Mouse (Mus musculus) T-helper 1 cell (primary cell): ENCODE results near the gene Atp2b1.
"Not testable (repeated sequence)": the region's sequence is repeated elsewhere in the genome, so short reads cannot be mapped to it uniquely, and the experiment has no call there.

ENCODE experiments used
- in situ Hi-C: fragments of 300-600 bp; cut with MboI, MseI; formaldehyde crosslinking; loops from one replicate; pipeline ENCODE4 v1.15.1; 2025; ENCODE audit warnings: high pct_unique_total_duplicates

Gene Atp2b1

DNA sequence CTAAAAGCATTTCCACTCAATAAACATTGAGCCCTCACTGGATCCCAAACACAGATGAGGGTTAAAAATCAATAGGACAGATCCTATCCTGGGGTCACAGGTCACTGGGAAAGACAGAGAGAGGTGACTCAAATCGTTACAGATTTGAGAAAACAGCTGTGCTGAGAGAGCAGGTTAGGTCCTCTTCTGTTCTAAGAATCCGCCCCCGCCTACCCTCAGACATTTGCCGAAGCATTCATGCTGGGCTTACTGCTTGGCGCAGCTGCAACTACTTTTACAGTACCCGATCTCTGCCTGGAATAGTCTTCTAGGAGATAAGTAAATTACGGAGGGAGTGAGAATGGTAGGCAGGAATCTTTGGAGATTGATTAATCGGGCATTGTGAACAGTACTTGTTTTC is 47.9 kb downstream of the Atp2b1 start:
- in situ Hi-C loops = loop anchor here (10.0 kb wide), 1 partner anchor 493 kb away; no protein-coding TSS in a partner anchor

DNA sequence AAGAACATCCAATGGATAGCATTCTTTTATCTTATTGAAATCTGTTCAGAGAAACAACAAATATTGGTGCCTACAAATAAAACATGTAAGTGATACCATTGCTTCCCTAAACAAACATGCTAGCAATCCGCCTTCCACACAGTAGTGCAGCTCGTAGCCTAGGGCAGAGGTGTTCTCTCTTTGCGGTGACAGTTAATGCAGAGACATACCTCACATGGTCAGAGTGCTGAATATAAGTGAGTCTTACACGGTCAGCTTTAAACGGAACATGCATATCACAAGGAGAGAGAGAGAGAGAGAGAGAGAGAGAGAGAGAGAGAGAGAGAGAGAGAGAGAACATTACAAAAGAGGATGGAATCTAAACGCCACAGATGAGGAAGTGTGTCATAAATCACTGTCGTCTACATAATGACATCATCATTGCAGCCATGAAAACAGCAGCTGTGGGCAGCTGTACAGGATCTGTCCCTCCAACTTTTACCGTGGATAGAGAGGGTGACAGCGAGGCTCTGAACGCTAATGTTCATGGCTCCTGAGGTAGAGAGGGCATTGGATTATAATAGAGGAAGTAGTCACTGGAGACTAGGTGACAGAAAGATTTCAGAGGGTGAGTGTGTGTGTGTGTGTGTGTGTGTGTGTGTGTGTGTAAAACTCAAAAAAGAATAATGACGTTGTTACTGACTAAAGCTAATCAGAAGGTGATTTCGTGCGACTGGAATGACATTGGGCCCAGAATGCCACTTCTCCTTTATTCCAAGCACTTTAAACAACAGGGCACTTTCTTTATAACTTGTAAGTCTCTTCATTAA is 52.4 kb downstream of the Atp2b1 start:
- in situ Hi-C loops = loop anchor here (10.0 kb wide), 1 partner anchor 488 kb away; no protein-coding TSS in a partner anchor

DNA sequence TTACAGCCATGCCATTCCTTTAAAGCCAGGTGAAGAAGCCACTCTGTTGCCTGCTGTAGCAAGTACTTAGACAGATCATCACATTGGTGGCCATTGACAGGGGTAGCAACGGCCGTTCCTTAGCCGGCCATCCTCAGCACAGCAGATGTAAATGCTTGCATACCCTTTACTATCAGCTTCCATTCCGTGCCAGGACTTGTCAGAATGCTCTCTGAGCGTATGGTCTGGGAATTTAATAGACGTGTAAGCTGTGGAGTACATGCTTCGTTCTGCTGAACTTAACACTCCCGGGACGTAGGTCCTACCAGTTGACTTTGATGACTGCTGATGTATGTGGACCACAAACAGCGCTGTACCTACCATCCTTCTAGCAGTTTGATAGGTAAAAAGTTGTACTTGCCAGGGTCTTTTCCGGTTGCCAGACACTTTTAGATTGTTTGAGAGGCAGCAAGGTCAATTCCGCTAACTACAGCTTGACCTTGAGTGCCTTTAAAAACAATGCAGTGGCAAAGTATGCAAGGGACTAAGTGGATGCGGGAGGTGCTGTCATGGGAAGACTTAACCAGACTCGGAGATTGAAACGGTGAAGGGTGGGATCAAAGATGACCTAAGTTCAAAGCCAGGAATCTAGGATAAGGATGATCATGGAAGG is 53.2 kb downstream of the Atp2b1 start:
- in situ Hi-C loops = loop anchor here (10.0 kb wide), 1 partner anchor 487 kb away; no protein-coding TSS in a partner anchor

- in situ Hi-C loops = no loop called here
These were observed 56.7 kb downstream of the Atp2b1 start for GRCm38 (mm10) chr10:98970917-98971316.

GRCm38 (mm10) chr10:98972359-98972758 is 58.2 kb downstream of the Atp2b1 start:
- in situ Hi-C loops = no loop called here

DNA sequence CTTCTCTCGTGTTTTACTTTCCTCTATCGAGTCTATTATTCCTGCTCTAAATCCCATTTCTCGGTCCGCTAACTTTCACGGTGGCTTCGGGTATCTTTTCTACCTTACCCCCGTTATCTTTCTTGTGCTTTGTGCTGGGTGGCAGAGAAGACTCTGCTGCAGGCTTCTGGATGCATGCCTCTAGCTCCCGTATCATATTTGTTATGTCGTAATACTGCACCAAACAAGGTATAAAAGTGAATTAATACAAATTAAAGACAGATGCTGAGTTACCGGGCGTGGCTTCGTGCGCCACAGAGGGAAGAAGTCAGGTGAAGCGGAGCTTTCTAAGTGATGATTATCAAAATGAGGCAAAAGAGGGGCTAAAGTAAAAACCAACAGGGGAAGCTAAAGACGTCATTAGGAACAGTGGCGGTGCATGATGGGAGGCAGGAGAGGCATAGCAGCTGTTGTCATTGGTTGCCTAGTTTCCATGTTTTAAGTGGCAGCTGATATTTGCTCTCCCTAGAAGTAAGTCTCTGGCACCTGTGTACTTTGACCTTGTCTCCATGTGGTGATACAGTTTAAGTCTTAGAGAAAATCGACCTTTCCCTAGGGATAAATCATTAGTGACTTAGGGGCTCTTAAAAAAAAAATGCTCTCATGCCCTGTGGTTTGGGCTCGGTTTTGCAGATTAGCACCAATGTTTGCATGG is 58.9 kb downstream of the Atp2b1 start:
- in situ Hi-C loops = no loop called here

DNA sequence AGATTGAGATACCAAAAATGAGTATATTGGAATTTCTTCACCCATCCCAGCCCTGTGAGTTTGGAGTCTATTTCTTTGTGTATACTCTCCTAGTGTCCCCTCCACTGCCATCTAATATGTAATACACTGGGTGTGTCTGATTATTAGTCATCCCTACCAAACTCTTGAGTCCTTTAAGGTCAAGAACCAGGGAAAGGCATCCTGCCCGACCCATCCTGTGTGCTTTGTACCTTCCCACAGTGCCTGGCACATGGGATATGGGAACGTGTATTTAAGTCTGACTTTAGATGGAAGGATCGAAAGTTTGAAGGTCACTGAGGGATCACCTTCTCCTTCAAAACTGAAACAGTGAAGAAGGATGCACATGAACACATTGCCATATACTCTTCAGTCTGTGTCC is 60.4 kb downstream of the Atp2b1 start:
- in situ Hi-C loops = no loop called here

DNA sequence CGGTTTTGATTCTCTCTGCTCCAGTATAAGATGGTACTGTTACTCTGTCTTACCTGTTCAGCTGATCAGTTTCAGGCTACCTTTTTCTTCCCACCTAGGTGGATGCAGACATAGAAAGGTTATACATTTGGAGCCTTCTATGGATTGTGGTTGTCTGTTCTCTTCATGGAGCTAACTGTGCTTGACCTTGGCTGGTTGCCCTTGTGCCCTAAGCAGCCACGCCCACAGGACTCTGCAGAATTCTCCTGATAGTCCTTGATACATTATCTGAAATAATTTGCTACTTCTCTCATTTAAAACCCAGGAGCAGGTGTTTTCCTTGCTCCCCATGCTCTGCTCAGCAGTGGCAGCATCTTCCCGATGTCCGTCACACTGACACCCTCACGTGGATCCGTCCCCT is 61.4 kb downstream of the Atp2b1 start:
- in situ Hi-C loops = no loop called here

DNA sequence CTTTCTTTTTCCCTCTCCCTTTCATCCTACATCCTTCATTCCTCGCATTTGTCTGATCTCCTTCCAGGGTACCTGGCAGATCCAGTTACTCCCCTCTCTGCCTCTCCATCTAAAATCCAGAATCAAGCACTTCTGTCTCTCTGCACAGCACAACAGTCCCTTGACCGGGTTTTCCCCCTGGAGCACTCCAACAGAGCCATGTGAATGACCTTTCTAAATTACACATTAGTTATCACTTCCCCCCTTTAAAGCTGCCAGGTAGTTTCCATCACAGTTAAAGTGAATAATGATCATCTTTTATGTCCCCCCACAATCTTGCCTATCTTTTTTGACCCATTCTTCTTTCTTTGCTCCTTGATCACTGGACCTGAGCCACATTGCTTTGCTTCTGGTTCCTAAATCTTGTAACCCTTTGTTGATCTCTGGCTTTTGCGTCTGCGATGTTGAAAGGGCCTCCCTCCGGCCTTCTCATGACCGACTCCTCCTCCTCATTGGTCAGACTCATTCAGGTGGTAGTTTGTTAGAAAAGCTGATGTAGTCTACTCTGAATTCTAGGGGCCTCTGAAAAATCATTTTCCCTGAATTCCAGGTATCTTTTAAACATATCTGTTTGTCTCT is 62.8 kb downstream of the Atp2b1 start:
- in situ Hi-C loops = no loop called here

DNA sequence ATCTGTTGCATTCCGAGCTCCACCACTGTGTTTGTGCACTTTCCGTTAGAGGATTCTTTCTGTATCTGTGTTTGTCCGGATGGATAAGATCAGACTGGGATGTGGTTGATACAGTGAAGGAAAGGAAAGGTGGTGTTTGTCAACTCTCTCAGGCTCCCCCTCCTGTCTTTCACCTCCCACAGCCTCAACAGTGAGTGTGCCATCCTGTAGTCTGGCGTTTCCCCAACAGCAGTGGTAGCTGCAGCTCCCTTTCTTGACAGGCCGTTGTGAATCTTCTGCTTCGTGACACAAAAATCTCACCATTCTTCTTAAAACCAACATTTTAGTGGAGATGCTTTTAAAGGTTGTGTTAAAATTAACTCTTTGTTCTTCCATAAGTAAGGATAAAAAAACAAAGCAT is 64.6 kb downstream of the Atp2b1 start:
- in situ Hi-C loops = no loop called here

DNA sequence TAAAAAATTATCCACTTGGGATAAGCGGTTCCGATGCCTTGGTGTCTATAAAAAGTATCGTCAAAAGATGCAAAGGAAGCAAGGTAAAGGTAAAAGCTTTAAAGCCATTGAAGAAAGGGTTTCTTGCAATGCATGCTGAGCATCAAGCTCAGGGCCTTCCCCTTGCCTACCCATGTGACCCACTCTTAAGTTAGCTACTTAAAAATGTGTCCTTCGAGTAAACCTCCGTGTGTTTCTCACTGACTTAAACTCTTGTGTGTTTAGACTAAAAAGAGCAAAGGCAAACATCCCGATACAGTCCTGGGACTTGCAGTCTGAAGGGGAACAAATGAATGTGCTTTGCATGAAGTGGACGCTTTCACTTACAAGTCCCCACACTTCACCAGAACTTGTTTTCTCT is 65.1 kb downstream of the Atp2b1 start:
- in situ Hi-C loops = no loop called here

DNA sequence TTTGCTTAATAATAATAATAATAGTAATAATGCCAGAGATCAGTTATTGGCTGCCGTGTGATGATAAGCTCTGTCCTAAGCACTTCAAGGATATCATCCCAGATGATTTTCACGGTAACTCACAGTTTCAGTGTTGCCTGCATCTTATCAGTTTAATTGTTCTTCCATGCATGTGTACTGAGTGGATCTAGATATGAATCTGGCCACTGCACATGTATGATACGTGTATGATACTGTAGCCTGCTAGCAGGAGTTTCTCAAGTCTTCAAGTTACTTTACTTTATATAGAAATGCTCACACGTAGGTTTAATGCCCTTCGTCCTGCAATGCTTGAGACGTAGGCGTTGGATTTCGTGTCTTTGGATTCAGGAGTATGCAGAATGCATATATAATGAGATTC is 65.7 kb downstream of the Atp2b1 start:
- in situ Hi-C loops = no loop called here

DNA sequence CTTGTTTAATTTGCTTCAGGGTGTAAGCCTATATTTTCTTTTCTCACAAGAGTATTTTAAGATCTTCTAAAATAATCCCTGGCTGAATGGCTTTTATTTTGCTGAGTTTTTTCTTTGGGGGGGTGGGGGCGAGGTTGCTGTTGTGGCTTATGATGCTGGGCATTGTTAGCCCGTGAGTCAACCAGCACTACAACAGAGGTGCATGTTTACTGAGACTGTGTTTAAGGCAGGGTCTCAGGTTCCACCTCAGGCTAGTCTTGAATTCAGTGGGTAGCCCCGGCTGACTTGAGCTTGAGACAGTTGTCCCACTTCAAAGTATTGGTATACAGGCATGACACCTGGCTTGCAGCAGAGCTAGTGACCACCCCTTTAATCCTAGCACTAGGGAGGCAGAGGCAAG is 77.8 kb downstream of the Atp2b1 start:
- in situ Hi-C loops = no loop called here

DNA sequence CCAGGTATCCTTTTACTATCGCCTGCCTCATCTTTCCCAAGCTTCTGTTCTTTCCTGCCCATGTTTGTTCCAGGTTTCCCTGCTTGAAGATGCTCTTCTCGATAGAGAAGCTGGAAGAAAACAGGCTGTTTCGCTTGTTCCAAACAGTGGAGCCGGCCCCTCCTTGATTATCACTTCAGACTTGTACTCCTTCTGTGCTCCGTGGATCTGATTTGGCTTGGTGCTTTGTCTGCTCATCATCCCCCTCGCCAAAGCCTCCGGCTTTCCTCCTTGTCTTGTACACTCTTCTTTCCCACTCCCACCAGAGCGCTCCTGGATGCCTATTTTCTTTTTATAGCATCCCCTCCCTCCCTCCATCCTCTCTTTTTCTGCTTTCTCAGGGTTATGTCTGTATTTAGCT is 79.0 kb downstream of the Atp2b1 start:
- in situ Hi-C loops = no loop called here

GRCm38 (mm10) chr10:98995016-98995747 is 81.0 kb downstream of the Atp2b1 start:
- in situ Hi-C loops = not testable (repeated sequence)

DNA sequence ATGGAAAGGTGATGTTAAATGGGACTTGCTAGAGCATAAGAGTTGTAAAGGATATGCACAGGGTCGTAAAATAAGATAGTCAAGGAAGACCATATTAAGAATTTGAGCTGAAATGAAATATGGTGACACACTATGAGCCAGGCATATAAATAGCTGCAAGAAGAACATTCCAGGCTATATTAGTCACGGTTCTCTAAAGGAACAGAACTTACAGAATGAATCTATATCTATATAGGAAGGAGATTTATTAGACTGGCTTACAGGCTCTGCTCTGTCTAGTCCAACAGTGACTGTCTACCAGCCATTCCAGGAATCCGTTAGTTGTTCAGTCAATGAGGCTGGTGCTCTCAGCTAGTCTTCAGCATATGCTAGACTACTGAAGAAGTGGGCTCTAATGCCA is 90.7 kb downstream of the Atp2b1 start:
- in situ Hi-C loops = no loop called here

- in situ Hi-C loops = no loop called here
These were observed 96.9 kb downstream of the Atp2b1 start for GRCm38 (mm10) chr10:99011084-99011483.

- in situ Hi-C loops = no loop called here
These were observed 97.9 kb downstream of the Atp2b1 start for GRCm38 (mm10) chr10:99012086-99012485.

DNA sequence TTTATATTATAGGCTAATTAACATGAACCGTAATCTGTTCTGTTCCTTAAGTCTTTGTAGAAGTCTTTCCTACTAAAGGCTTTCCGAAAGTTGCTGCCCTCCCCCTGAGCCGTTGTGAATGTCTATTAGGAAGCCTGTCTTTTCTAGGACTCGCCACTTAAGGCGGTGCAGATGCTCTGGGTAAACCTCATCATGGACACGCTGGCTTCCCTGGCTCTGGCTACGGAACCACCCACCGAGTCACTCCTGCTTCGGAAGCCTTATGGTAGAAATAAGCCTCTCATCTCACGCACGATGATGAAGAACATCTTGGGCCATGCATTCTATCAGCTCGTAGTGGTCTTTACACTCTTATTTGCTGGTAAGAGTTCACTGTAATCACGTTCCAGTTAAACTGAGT is 100.5 kb downstream of the Atp2b1 start:
- in situ Hi-C loops = no loop called here

DNA sequence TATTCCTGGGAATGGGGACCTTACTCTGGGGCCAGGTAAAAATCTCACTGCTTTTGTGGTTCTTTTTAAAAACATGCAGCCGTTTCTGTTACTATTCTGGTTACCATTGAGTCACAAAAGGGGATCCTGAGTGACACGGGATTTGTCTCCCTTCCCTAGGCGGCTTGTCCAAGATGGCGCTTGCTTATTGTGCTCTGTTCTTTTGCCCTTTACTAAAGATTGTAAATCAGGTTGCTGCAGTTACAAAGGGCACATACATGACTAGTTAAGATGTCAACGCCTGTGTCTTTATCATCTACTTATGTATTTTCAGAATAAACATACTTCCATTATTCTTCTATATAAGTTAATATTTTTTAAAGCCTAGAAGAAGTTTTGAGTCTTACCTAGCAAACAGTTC is 102.8 kb downstream of the Atp2b1 start:
- in situ Hi-C loops = no loop called here

GRCm38 (mm10) chr10:99027462-99027861 is 113.3 kb downstream of the Atp2b1 start:
- in situ Hi-C loops = no loop called here
